Mouse (Mus musculus) 3T3-L1 (cell line): Measurements from ENCODE around the gene Rnaseh2a.

Source experiments
- DNase-seq: peaks from one replicate; pipeline ENCODE4 v3.0.0-alpha.2; 2015; ENCODE audit warnings: low read depth, low spot score

Rnaseh2a gene

GRCm38 (mm10) chr8:84967532-84968304 lies 1.8 kb downstream of the Rnaseh2a start:
- no peak for DNase-seq

- peak; percentile 62 for DNase-seq
These were observed 3.0 kb downstream of the Rnaseh2a start for GRCm38 (mm10) chr8:84966603-84967002.

GRCm38 (mm10) chr8:84965731-84966291 lies 3.8 kb downstream of the Rnaseh2a start:
- DNase-seq: peak; percentile 99

GRCm38 (mm10) chr8:84963952-84964351 lies 5.6 kb downstream of the Rnaseh2a start:
- DNase-seq: no peak

- DNase-seq: peak; percentile 94
These were observed 9.8 kb downstream of the Rnaseh2a start for GRCm38 (mm10) chr8:84959811-84960210.

GRCm38 (mm10) chr8:84956768-84957167 lies 12.8 kb downstream of the Rnaseh2a start:
- peak; percentile 96 for DNase-seq

GRCm38 (mm10) chr8:84952612-84953255 lies 16.8 kb downstream of the Rnaseh2a start:
- no peak for DNase-seq

GRCm38 (mm10) chr8:84949753-84950152 lies 19.8 kb downstream of the Rnaseh2a start:
- no peak for DNase-seq

- peak; percentile 74 for DNase-seq
These were observed 22.4 kb downstream of the Rnaseh2a start for GRCm38 (mm10) chr8:84947241-84947545.

- DNase-seq: no peak
These were observed 22.9 kb downstream of the Rnaseh2a start, which contains the start of gene Rtbdn for GRCm38 (mm10) chr8:84946528-84947240. Gene Rtbdn, plus strand, starts transcription at chr8:84946991.

GRCm38 (mm10) chr8:84945633-84946527 lies 23.7 kb downstream of the Rnaseh2a start:
- DNase-seq: no peak

GRCm38 (mm10) chr8:84945235-84945632 lies 24.3 kb downstream of the Rnaseh2a start:
- no peak for DNase-seq

GRCm38 (mm10) chr8:84944478-84945160 lies 24.9 kb downstream of the Rnaseh2a start:
- DNase-seq: no peak

- DNase-seq: no peak
These were observed 25.9 kb downstream of the Rnaseh2a start for GRCm38 (mm10) chr8:84943699-84944098.

- no peak for DNase-seq
These were observed 31.7 kb downstream of the Rnaseh2a start for GRCm38 (mm10) chr8:84937620-84938485.

- DNase-seq: no peak
These were observed 32.5 kb downstream of the Rnaseh2a start, which contains the start of gene Mast1 for GRCm38 (mm10) chr8:84936962-84937546. Gene Mast1, minus strand, starts transcription at chr8:84937359.

- no peak for DNase-seq
These were observed 33.3 kb downstream of the Rnaseh2a start for GRCm38 (mm10) chr8:84936041-84936961.

GRCm38 (mm10) chr8:84935489-84935888 lies 34.1 kb downstream of the Rnaseh2a start:
- no peak for DNase-seq
